Mouse (Mus musculus) G1E (cell line): ENCODE results near the gene Dcdc2b.

ENCODE experiments used
- CTCF ChIP-seq: IDR thresholded peaks from 2 replicates; pipeline ENCODE4 v1.5.1; 2012; ENCODE audit warnings: low read depth, low read length, inconsistent platforms, mixed read lengths
- GATA1 ChIP-seq: IDR thresholded peaks from 2 replicates; pipeline ENCODE4 v1.6.1; 2012; ENCODE audit warnings: borderline replicate concordance, low read length, inconsistent platforms, mixed read lengths
- POLR2AphosphoS5 ChIP-seq: IDR thresholded peaks from 2 replicates; pipeline ENCODE4 v1.6.1; 2012; ENCODE audit warnings: low read depth, low read length, inconsistent platforms; ENCODE audit not compliant: insufficient replicate concordance
- TAL1 ChIP-seq: conservative IDR thresholded peaks from 2 replicates; pipeline ENCODE4 v1.6.1; 2012; ENCODE audit warnings: low read depth, low read length, inconsistent platforms, mixed read lengths

- no peak for TF ChIP-seq CTCF
- no peak for TF ChIP-seq GATA1
- no peak for TF ChIP-seq POLR2AphosphoS5
- no peak for TF ChIP-seq TAL1
Observed at GRCm38 (mm10) chr4:129661584-129661983, 47.5 kb upstream of the Dcdc2b start.
